Mouse (Mus musculus) adrenal gland, postnatal 36 days (tissue): Measurements from ENCODE around the gene Prop1. TPM values are rescaled to one million over a fixed set of nuclear protein-coding genes. Genes with fewer than 3 reads are reported as not detected.

Experiments used
- total RNA-seq, 2 experiments: library from RNA; stranded (reverse); gene quantifications; 2 replicates each; pipeline ENCODE4 v1.2.3; 2021

Prop1 gene
- total RNA-seq, 2 experiments from 2014 or later, result not detected

Other genes starting within 250 kb of the Prop1 start
- gene Zfp354c, start 126.0 kb downstream of the Prop1 start, total RNA-seq, result 1 to 10 TPM; 4.0 to 6.2 TPM
- under 1 TPM; 0.56 to 0.69 TPM for gene Zfp879, start 112.2 kb downstream of the Prop1 start, total RNA-seq
- not detected for gene Grm6, start 103.1 kb downstream of the Prop1 start, total RNA-seq
- 1 to 10 TPM; 2.5 to 3.4 TPM for gene Zfp454, start 66.1 kb downstream of the Prop1 start, total RNA-seq
- gene Zfp2, start 37.6 kb downstream of the Prop1 start, total RNA-seq, result 1 to 10 TPM; 5.6 to 9.3 TPM
- 1 to 10 TPM; 2.8 TPM for gene Zfp354b, start 22.1 kb downstream of the Prop1 start, total RNA-seq
- not detected for gene 4933414I15Rik, start 10.0 kb downstream of the Prop1 start, total RNA-seq
- gene Olfr1378, start 12.8 kb upstream of the Prop1 start, total RNA-seq, result not detected
- not detected for gene Olfr1377, start 28.2 kb upstream of the Prop1 start, total RNA-seq
- not detected for gene Olfr51, start 49.8 kb upstream of the Prop1 start, total RNA-seq
- under 1 TPM; 0.33 to 0.76 TPM for gene Olfr54, start 60.5 kb upstream of the Prop1 start, total RNA-seq
- gene Olfr1375, start 94.3 kb upstream of the Prop1 start, total RNA-seq, result not detected
- 1 to 10 TPM; 4.8 to 6.4 TPM for gene Zfp354a, start 105.5 kb upstream of the Prop1 start, total RNA-seq